Mouse (Mus musculus): ENCODE results near the gene Smarcc2. TPM values are rescaled to one million over a fixed set of nuclear protein-coding genes. Genes with fewer than 3 reads are reported as not detected.

Gene Smarcc2
- total and polyA plus RNA-seq, 3 experiments: 47.4 to 153 (median 109) TPM

DNA sequence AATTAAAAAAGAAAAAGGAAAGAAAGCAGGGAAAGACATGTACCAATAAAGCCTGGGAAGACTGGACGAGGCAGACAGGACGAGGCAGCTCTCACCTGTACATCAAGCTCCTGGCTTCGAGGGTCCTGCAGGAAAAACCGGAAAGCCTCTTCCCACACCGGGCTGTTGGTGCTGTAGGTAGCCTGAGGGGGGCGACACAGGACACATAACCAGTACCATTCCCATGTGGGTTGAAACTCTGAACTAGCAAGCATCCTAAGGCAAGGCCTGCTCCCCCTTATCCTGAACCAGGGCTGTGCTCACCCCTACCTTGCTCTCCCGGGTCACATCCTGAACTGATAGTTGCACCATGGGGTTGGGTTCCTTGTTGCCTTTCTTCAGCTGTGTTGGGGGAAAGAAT, 59.8 kb downstream of the Smarcc2 start:
- peak; percentile 27; the same call in 1 of the 2 replicates for TF ChIP-seq CTCF (IDR thresholded peaks at IDR 0.05; ENCODE audit: low read depth, low read length)
- no peak for TF ChIP-seq GATA1 (IDR thresholded peaks at IDR 0.05; ENCODE audit: borderline replicate concordance, low read length)
- Histone ChIP-seq H3K27me3 (ENCODE audit: insufficient read depth, low read length) (no peaks in the 10 kb centered on the region), H3K36me3 (replicated peaks) (peaks cover 91% of the 10 kb centered on the region), H3K9me3 (replicated peaks) (no peaks in the 10 kb centered on the region), H3K4me3 (ENCODE audit: low read depth, low read length) (no peak overlapping the region), H3K4me1 (ENCODE audit: insufficient read depth, low read depth, low read length) (peaks cover 33% of the 10 kb centered on the region)
- ATAC-seq (ENCODE audit: extremely low read depth, insufficient number of reproducible peaks, low FRiP score, poor library complexity, severe bottlenecking) (no peak), DNase-seq (ENCODE audit: low spot score) (no peak)

DNA sequence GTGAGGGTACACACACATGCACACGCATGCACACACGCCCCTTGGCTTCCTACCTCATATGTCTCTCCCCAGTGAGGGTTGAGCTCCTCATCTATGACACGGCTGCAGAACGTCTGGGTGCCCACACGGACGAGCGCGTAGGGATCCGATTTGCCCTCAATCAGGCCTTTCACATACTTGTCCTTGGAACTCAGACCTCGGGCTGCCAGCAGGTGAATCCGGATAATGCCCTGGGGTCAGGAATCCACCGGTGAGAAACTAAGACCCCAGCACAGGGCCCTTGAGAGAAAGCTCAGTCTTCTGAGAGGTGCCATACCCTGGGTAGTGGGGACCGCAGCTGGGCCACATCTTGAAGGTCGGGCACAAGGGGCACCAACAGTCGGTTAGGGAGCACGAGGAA, 61.5 kb downstream of the Smarcc2 start:
- Histone ChIP-seq H3K27me3 (ENCODE audit: insufficient read depth, low read length) (no peaks in the 10 kb centered on the region), H3K36me3 (replicated peaks) (peaks cover 82% of the 10 kb centered on the region), H3K9me3 (replicated peaks) (no peaks in the 10 kb centered on the region), H3K4me3 (ENCODE audit: low read depth, low read length) (no peak overlapping the region), H3K4me1 (ENCODE audit: insufficient read depth, low read depth, low read length) (peaks cover 48% of the 10 kb centered on the region)
- TF ChIP-seq TAL1 (conservative IDR thresholded peaks at IDR 0.05; ENCODE audit: low read depth, low read length) (no peak), GATA2 (IDR thresholded peaks at IDR 0.05; ENCODE audit: borderline replicate concordance, low read depth, low read length) (no peak), POLR2AphosphoS5 (IDR thresholded peaks at IDR 0.05; ENCODE audit: insufficient replicate concordance, low read depth, low read length) (no peak), CTCF (IDR thresholded peaks at IDR 0.05; ENCODE audit: low read depth, low read length) (no peak), GATA1 (IDR thresholded peaks at IDR 0.05; ENCODE audit: borderline replicate concordance, low read length) (no peak)
- DNase-seq (ENCODE audit: low spot score) (no peak), ATAC-seq (ENCODE audit: extremely low read depth, insufficient number of reproducible peaks, low FRiP score, poor library complexity, severe bottlenecking) (no peak)

DNA sequence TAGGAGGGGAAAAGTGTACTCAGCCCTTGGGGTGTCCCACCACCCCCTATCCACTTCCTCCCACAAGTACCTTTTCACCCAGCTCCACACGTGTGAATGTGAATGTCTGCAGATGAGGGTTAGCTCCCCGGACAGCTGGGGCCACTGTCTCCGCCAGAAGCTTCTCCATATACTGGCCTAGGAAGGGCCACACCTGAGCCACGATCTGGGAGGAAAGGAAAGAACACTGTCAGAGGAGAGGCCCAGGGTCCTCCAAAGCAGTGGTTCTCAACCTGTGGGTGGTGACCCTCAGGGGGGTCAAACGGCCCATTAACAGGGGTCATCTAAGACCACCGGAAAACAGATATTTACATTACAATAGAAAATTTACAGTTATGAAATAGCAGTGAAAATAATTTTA, 63.3 kb downstream of the Smarcc2 start:
- ATAC-seq (ENCODE audit: extremely low read depth, insufficient number of reproducible peaks, low FRiP score, poor library complexity, severe bottlenecking): no peak
- TF ChIP-seq GATA2 (IDR thresholded peaks at IDR 0.05; ENCODE audit: borderline replicate concordance, low read depth, low read length) (no peak), CTCF (IDR thresholded peaks at IDR 0.05; ENCODE audit: low read depth, low read length) (no peak), TAL1 (conservative IDR thresholded peaks at IDR 0.05; ENCODE audit: low read depth, low read length) (no peak), POLR2AphosphoS5 (IDR thresholded peaks at IDR 0.05; ENCODE audit: insufficient replicate concordance, low read depth, low read length) (no peak), GATA1 (IDR thresholded peaks at IDR 0.05; ENCODE audit: borderline replicate concordance, low read length) (no peak)
- no peak overlapping the region for H3K4me3 ChIP-seq (ENCODE audit: low read depth, low read length)
- no peaks in the 10 kb centered on the region for H3K9me3 ChIP-seq (replicated peaks)
- peaks cover 64% of the 10 kb centered on the region for H3K36me3 ChIP-seq (replicated peaks)
- H3K27me3 ChIP-seq (ENCODE audit: insufficient read depth, low read length): no peaks in the 10 kb centered on the region
- H3K4me1 ChIP-seq (ENCODE audit: insufficient read depth, low read depth, low read length): peaks cover 45% of the 10 kb centered on the region
- DNase-seq (ENCODE audit: low spot score): no peak

DNA sequence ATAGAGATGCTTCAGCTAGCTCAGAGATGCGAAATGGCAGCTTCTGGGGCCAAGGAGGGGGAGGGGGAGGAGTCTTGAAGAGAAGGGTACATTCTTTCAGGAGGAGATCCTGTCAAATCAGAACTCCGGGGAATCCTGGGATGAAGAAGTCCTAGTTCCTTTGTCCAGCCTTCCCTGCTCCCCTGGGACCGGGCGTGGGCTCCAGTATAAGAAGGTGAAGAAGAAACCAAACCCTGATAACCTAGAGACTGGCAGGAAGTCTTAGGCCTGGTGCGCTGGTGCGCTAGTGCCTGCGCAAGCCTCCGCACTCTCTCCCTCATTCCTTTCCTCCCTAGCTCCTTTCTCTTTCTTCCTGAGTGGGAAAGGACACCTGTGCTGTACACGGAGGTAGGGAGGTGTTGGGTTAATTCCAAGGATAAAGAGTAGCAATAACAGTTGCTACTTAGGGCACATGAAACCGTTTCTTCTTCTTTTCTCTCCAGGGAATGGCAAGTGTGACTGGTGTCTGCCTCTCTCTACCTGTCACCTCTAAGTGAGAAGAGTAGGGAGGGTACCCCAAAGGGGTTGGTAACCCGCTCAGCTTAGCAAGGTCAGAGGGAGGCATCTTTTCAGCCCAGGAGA, 65.2 kb downstream of the Smarcc2 start:
- H3K4me3 ChIP-seq (ENCODE audit: low read depth, low read length): peak overlapping the region; percentile 91
- H3K9me3 ChIP-seq (replicated peaks): no peaks in the 10 kb centered on the region
- TF ChIP-seq CTCF (IDR thresholded peaks at IDR 0.05; ENCODE audit: low read depth, low read length) (no peak), GATA1 (IDR thresholded peaks at IDR 0.05; ENCODE audit: borderline replicate concordance, low read length) (no peak), GATA2 (IDR thresholded peaks at IDR 0.05; ENCODE audit: borderline replicate concordance, low read depth, low read length) (no peak), POLR2AphosphoS5 (IDR thresholded peaks at IDR 0.05; ENCODE audit: insufficient replicate concordance, low read depth, low read length) (no peak), TAL1 (conservative IDR thresholded peaks at IDR 0.05; ENCODE audit: low read depth, low read length) (no peak)
- DNase-seq (ENCODE audit: low spot score) (no peak), ATAC-seq (ENCODE audit: extremely low read depth, insufficient number of reproducible peaks, low FRiP score, poor library complexity, severe bottlenecking) (no peak)
- peaks cover 39% of the 10 kb centered on the region for H3K4me1 ChIP-seq (ENCODE audit: insufficient read depth, low read depth, low read length)
- no peaks in the 10 kb centered on the region for H3K27me3 ChIP-seq (ENCODE audit: insufficient read depth, low read length)
- peaks cover 48% of the 10 kb centered on the region for H3K36me3 ChIP-seq (replicated peaks)

DNA sequence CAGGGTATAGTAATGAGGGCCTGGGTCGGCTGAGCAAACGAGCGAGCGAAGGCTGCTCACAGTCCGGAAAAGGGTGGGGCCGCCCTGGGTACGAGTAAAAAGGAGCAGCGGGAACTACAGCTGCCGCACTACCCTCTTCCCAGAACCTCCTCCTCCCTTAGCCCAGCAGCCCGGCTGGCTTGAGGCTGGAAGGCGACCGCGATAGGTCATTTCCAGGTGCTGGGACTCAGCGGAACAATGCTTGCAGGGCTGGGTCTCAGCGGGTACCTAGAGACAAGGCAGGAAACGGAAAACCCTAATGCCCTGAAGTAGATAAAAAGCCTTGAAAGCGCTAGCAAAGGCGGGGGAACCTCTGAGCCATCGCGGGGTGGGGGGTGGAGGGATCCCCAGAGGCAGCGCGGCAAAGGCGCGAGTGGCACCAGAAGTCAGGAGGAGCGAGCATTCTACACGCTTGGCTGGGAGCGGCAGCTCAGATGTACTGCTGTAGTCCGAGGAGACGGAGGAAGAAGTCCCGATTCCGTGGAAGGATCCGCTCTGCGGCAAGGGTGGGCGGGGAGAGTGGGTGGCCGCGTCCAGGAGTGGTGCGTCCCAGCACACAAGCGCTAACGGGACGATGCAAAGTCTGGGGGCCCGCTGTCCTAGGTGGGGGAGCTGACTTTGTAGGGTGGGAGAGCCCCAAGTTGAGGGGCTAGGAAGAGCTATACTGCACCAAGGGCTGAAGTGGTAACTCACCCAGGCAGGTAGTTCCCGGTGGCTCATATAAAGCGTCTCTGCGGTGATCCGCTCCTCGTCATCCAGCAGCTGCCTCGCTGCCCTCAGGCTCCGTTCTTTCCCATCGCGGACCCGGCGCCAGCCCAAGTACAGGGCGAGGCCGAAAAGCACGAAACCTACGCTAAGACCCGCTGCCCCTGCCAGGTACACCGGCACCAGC, 65.9 kb downstream of the Smarcc2 start:
- Histone ChIP-seq H3K4me1 (ENCODE audit: insufficient read depth, low read depth, low read length) (peaks cover 35% of the 10 kb centered on the region), H3K27me3 (ENCODE audit: insufficient read depth, low read length) (no peaks in the 10 kb centered on the region), H3K4me3 (ENCODE audit: low read depth, low read length) (peak overlapping the region; percentile 91), H3K9me3 (replicated peaks) (no peaks in the 10 kb centered on the region), H3K36me3 (replicated peaks) (peaks cover 40% of the 10 kb centered on the region)
- TF ChIP-seq TAL1 (conservative IDR thresholded peaks at IDR 0.05; ENCODE audit: low read depth, low read length): no peak
- TF ChIP-seq POLR2AphosphoS5 (IDR thresholded peaks at IDR 0.05; ENCODE audit: insufficient replicate concordance, low read depth, low read length): no peak
- no peak for TF ChIP-seq GATA1 (IDR thresholded peaks at IDR 0.05; ENCODE audit: borderline replicate concordance, low read length)
- TF ChIP-seq GATA2 (IDR thresholded peaks at IDR 0.05; ENCODE audit: borderline replicate concordance, low read depth, low read length): no peak
- no peak for TF ChIP-seq CTCF (IDR thresholded peaks at IDR 0.05; ENCODE audit: low read depth, low read length)
- DNase-seq (ENCODE audit: low spot score) (peak; percentile 50), ATAC-seq (ENCODE audit: extremely low read depth, insufficient number of reproducible peaks, low FRiP score, poor library complexity, severe bottlenecking) (peak; percentile 5)

DNA sequence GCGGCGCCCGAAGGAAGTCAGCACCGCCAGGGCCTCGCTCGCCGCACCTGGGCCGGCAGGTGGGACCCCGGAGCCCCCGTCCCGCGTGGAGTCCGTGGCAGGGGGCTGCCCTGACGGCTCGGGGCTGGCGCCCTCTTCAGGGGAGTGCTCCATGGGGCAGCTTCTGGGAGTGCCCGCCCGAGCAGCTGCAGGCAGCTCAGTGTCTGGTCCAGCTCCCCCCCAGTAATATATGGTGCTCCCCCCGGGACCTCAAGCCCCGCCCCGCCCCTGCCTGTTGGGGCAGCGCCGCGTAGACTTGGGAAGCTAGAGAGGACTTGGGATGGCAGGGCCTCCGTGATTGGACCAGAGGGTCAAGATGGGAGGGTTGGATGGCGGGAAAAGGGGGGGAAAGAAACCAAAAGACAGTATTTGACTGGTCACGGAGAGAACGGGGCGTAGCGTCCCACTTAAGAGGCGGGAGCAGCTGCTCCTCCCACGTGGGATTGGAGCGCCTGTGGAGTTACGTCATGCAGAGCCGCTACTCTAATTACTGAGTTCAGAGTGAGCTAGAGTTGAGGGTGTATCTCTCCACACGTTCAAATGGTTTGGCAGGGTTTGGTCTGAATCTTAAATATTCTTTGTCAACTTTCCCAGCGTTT, 66.7 kb downstream of the Smarcc2 start, which contains the start of gene Esyt1:
Gene Esyt1 (minus strand): TSS at position 201 of the 638 bp plus-strand sequence.
- DNase-seq (ENCODE audit: low spot score) (peak; percentile 89), ATAC-seq (ENCODE audit: extremely low read depth, insufficient number of reproducible peaks, low FRiP score, poor library complexity, severe bottlenecking) (peak; percentile 93)
- Histone ChIP-seq H3K4me3 (ENCODE audit: low read depth, low read length) (peak within 1 kb of the TSS; percentile 91), H3K36me3 (replicated peaks) (peaks cover 32% of the 10 kb centered on the region), H3K9me3 (replicated peaks) (no peaks in the 10 kb centered on the region), H3K27me3 (ENCODE audit: insufficient read depth, low read length) (peaks cover 5% of the 10 kb centered on the region; the same call in 1 of the 2 replicates), H3K4me1 (ENCODE audit: insufficient read depth, low read depth, low read length) (peaks cover 35% of the 10 kb centered on the region)
- no peak for TF ChIP-seq CTCF (IDR thresholded peaks at IDR 0.05; ENCODE audit: low read depth, low read length)
- TF ChIP-seq POLR2AphosphoS5 (IDR thresholded peaks at IDR 0.05; ENCODE audit: insufficient replicate concordance, low read depth, low read length): no peak
- no peak for TF ChIP-seq GATA1 (IDR thresholded peaks at IDR 0.05; ENCODE audit: borderline replicate concordance, low read length)
- no peak for TF ChIP-seq TAL1 (conservative IDR thresholded peaks at IDR 0.05; ENCODE audit: low read depth, low read length)
- no peak for TF ChIP-seq GATA2 (IDR thresholded peaks at IDR 0.05; ENCODE audit: borderline replicate concordance, low read depth, low read length)
